In the genomic region with DNA sequence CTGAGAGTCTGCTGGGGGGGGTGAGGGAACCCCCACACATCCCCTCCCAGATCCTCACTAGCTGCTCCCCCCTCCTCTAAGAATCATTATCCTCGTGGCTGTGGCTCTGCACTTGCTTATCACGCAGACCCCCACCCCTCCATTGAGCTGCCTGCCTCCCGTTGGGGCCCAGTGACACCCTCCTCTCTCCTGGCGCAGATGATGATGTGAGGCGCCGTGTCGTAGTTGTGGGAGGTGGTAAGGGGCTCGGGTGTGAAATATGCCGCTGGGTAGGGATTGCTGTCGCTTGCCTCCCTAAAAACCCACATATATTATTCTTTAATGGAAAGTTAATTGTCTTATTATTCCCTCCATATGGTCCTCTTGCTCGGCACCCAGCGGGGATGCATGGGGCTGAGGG, we compare ENCODE assay signal across 17 mouse cellular contexts. TPM values are rescaled to one million over a fixed set of nuclear protein-coding genes. Genes with fewer than 3 reads are reported as not detected.
DNase-seq lines count a peak whose midpoint lies in the region; ATAC-seq lines count a peak whose summit lies in the region.
"Had no signal": no experiment of that assay in that cellular context is flagged by ENCODE, and none has a peak within 500 bp of the region (broad histone marks: within the 10 kb centered on the region; RNA-seq: fewer than 3 reads in every experiment).

No protein-coding gene starts in this region.

- no peak overlapping the region for H3K27ac ChIP-seq in neural tube, embryonic 11.5 days (ENCODE audit: low read depth, low read length)
- peak overlapping the region; percentile 69 for H3K27ac ChIP-seq in hindbrain, embryonic 10.5 days
- no peak overlapping the region for H3K27ac ChIP-seq in limb, embryonic 13.5 days
- H3K27ac ChIP-seq: intestine, embryonic 15.5 days; kidney, postnatal 0 days had no signal

- peaks cover 25% of the 10 kb centered on the region for H3K4me1 ChIP-seq in neural tube, embryonic 11.5 days (ENCODE audit: control insufficient read depth, insufficient read depth, low read length)
- H3K4me1 ChIP-seq in hindbrain, embryonic 10.5 days (replicated peaks): peaks cover 81% of the 10 kb centered on the region
- peaks cover 25% of the 10 kb centered on the region for H3K4me1 ChIP-seq in limb, embryonic 13.5 days

- H3K36me3 ChIP-seq in neural tube, embryonic 11.5 days (ENCODE audit: control insufficient read depth, insufficient read depth, low read length): no peaks in the 10 kb centered on the region
- no peaks in the 10 kb centered on the region for H3K36me3 ChIP-seq in hindbrain, embryonic 10.5 days
- no peaks in the 10 kb centered on the region for H3K36me3 ChIP-seq in limb, embryonic 13.5 days
- H3K36me3 ChIP-seq: intestine, embryonic 15.5 days had no signal

- H3K9ac ChIP-seq in neural tube, embryonic 11.5 days (ENCODE audit: low read length): no peak overlapping the region
- H3K9ac ChIP-seq in limb, embryonic 13.5 days: no peak overlapping the region
- H3K9ac ChIP-seq: intestine, embryonic 15.5 days had no signal

- no peak overlapping the region for H3K4me3 ChIP-seq in neural tube, embryonic 11.5 days (ENCODE audit: low read depth, low read length)
- H3K4me3 ChIP-seq in hindbrain, embryonic 10.5 days: no peak overlapping the region
- H3K4me3 ChIP-seq in limb, embryonic 13.5 days: no peak overlapping the region
- H3K4me3 ChIP-seq: intestine, embryonic 15.5 days had no signal

- no peaks in the 10 kb centered on the region for H3K27me3 ChIP-seq in neural tube, embryonic 11.5 days (ENCODE audit: control insufficient read depth, insufficient read depth, low read length)
- H3K27me3 ChIP-seq in hindbrain, embryonic 10.5 days (ENCODE audit: insufficient read depth, poor library complexity, severe bottlenecking): peaks cover 40% of the 10 kb centered on the region
- peaks cover 71% of the 10 kb centered on the region for H3K27me3 ChIP-seq in limb, embryonic 13.5 days

- DNase-seq in neural tube, embryonic 11.5 days (ENCODE audit: low spot score): peak; percentile 42
- DNase-seq in neural tube, embryonic 10.5 days (ENCODE audit: extremely low spot score, low spot score): no peak
- DNase-seq in hindbrain, embryonic 10.5 days (ENCODE audit: low spot score): no peak
- no peak for DNase-seq in frontal cortex, postnatal 14 days (ENCODE audit: low spot score in 2 of 2)
- DNase-seq in lung, postnatal 14 days: no peak
- no peak for DNase-seq in cerebellum, adult 18-20 months
- DNase-seq: cerebellum, postnatal 14 days; embryo, embryonic 11 days; gastrocnemius, postnatal 36 days; right cerebral cortex, postnatal 4 days; thymus, postnatal 14 days had no signal

- no peak overlapping the region for H3K4me2 ChIP-seq in neural tube, embryonic 11.5 days (ENCODE audit: low read depth)
- peak overlapping the region; percentile 23; the same call in 1 of the 2 replicates for H3K4me2 ChIP-seq in limb, embryonic 13.5 days (replicated peaks)
- H3K4me2 ChIP-seq: heart, embryonic 11.5 days; intestine, embryonic 15.5 days had no signal

- WGBS in neural tube, embryonic 11.5 days: 45% methylated on average over 12 of the region's 12 CpGs
- WGBS in hindbrain, embryonic 10.5 days: 72% methylated on average over 12 of the region's 12 CpGs
- WGBS in limb, embryonic 13.5 days: 32% methylated on average over 12 of the region's 12 CpGs

- ATAC-seq in neural tube, embryonic 11.5 days (ENCODE audit: insufficient read depth, low FRiP score, low TSS enrichment): no peak
- ATAC-seq in limb, embryonic 13.5 days (ENCODE audit: low FRiP score, low read depth): no peak
- ATAC-seq in megakaryocyte progenitor cell, adult 5-6 weeks (replicated peaks; ENCODE audit: poor library complexity): no peak
- ATAC-seq: intestine, embryonic 15.5 days had no signal

- no peaks in the 10 kb centered on the region for H3K9me3 ChIP-seq in neural tube, embryonic 11.5 days (ENCODE audit: control insufficient read depth, low read length)
- no peaks in the 10 kb centered on the region for H3K9me3 ChIP-seq in hindbrain, embryonic 10.5 days
- H3K9me3 ChIP-seq in limb, embryonic 13.5 days: no peaks in the 10 kb centered on the region
- H3K9me3 ChIP-seq: intestine, embryonic 15.5 days had no signal

RNA-seq across cellular contexts. Expression of gene Cacna2d2, which starts 31.0 kb away (rescaled TPM):
- polyA plus RNA-seq in neural tube, embryonic 11.5 days (2014; fragmentation: Nextera tagmentation; extraction: Ambion mirVana): 1.4 and 1.8 TPM in 2 replicates
- 0.87 and 2.9 TPM in 2 replicates for polyA plus RNA-seq in hindbrain, embryonic 10.5 days (2016; fragmentation: Nextera tagmentation; extraction: Ambion mirVana)
- 0.56 and 0.68 TPM in 2 replicates for polyA plus RNA-seq in limb, embryonic 13.5 days (2015; fragmentation: Nextera tagmentation; extraction: Ambion mirVana)
- 0.42 and 1.5 TPM in 2 replicates for total RNA-seq in megakaryocyte progenitor cell, adult 5-6 weeks (2015)
- total RNA-seq in megakaryocyte progenitor cell, adult 5-6 weeks (2017): 0.30 and 0.37 TPM in 2 replicates
- polyA plus RNA-seq: liver, embryonic 16.5 days had no signal
